Mouse (Mus musculus) erythroblast, embryonic 14.5 days (primary cell): ENCODE measurements around the gene Ltbp1.

Experiments
- GATA1 ChIP-seq: IDR thresholded peaks from 2 replicates; pipeline ENCODE4 v1.6.1; 2012; ENCODE audit warnings: low read length, inconsistent platforms, mixed read lengths
- TAL1 ChIP-seq: IDR thresholded peaks from 3 replicates; pipeline ENCODE4 v1.6.1; 2012; ENCODE audit warnings: low read length, inconsistent platforms, mixed read lengths

DNA sequence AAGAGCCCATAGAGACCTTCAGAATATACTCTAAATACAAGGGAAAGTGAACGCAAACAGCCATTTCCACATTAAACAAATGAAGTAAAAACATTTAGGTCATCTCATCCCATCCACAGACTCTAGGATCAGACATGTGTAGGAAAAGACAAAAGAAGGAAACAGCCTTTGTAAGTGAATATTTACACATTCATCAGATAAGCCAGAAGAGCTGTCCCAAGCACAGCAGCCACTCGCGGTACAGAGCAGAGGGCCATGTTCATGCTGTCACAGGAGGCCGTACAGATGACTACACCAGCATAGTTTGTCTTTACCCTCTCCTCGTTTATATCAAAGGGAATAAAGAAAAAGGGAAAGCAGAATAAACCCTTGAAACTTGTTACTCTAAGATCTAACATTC is 350.1 kb downstream of the Ltbp1 start:
- TF ChIP-seq TAL1 (no peak), GATA1 (no peak)
